Mouse (Mus musculus): ENCODE data around the gene Ift172. TPM values are rescaled to one million over a fixed set of nuclear protein-coding genes. Genes with fewer than 3 reads are reported as not detected.

Ift172 gene
- polyA plus RNA-seq (2016; fragmentation: Nextera tagmentation; extraction: Ambion mirVana) = 50.7 and 56.1 TPM in 2 replicates

DNA sequence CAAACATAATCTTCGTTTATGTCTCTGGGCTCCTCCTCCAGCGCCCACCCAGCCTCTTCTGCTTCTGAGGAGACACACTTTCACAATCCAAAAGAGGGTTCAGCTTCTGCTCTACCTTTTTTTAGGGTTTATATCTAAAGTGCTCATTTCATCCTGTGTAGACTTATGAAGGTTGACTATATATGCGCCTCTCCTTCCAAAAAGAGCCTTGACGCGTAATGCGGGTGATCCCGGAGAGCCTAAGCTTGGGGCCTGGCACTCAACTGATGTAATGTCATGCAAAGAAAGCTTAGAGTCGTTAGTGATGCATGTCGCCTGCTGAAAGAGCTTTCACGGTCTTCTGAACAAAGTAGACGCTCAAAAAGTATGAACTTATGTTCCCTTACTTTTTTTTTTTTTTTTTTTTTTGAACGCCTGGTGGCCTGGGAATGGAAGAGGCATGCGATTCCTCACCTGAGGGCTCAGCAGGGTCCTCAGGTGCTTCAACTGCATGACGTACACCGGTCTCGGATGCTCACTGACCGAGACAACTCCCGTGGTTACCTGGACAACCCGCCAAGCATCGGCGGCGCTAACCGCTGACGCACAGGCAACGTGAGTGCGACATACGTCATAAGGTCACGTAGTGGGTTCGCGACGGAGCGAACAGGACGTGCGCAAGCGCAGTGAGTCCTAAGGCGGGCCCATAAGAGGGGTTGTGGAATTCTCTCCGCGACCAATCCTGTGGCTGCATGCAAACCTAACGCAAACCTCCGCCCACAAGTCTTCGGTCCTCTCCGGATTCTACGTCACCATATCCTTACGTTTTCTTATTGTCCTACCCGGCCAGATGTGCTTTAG is at the start of gene Ift172:
Gene Ift172, minus strand, starts transcription at position 596 of the 840 bp plus-strand sequence.
- H3K4me2 ChIP-seq (replicated peaks) = peak within 1 kb of the TSS; percentile 84
- H3K9ac ChIP-seq (replicated peaks) = peak within 1 kb of the TSS; percentile 59
- no peaks in the 10 kb centered on the region for H3K9me3 ChIP-seq
- peak within 1 kb of the TSS; percentile 51 for H3K4me3 ChIP-seq
- peaks cover 20% of the 10 kb centered on the region for H3K36me3 ChIP-seq
- H3K27me3 ChIP-seq = no peaks in the 10 kb centered on the region
- H3K27ac ChIP-seq (replicated peaks) = peak within 1 kb of the TSS; percentile 81
- peak; percentile 84 for ATAC-seq (ENCODE audit: low FRiP score, low read depth)
- H3K4me1 ChIP-seq = peaks cover 30% of the 10 kb centered on the region
- WGBS = 3% methylated on average over 45 of the region's 45 CpGs

DNA sequence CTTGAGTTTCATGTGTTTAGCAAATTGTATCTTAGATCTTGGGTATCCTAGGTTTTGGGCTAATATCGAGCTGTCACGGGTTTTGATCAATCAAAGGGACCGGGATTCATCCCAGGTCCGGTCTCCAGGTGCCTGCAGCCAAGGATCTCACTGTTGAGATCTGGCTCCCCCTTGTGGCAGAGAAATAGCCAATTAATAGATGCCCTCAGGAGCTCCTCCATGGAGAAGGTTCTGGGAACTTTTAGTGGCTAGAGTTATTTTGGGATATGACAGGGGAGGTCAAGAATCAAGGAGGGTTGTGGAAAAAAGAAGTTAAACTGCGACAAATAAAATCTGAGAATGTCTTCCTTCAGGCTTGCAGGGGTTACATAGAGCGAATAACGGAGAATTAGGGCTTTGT is 37.3 kb upstream of the Ift172 start:
- no peaks in the 10 kb centered on the region for H3K36me3 ChIP-seq
- no peak overlapping the region for H3K4me2 ChIP-seq (replicated peaks)
- H3K9ac ChIP-seq (replicated peaks) = no peak overlapping the region
- H3K4me3 ChIP-seq = no peak overlapping the region
- H3K9me3 ChIP-seq = 0 out of 2 replicates have a peak, but pooled peaks cover 3% of the 10 kb centered on the region
- H3K27me3 ChIP-seq = no peaks in the 10 kb centered on the region
- no peak for ATAC-seq (ENCODE audit: low FRiP score, low read depth)
- WGBS = 30% methylated on average over 7 of the region's 7 CpGs
- H3K4me1 ChIP-seq = no peaks in the 10 kb centered on the region
- no peak overlapping the region for H3K27ac ChIP-seq (replicated peaks)

DNA sequence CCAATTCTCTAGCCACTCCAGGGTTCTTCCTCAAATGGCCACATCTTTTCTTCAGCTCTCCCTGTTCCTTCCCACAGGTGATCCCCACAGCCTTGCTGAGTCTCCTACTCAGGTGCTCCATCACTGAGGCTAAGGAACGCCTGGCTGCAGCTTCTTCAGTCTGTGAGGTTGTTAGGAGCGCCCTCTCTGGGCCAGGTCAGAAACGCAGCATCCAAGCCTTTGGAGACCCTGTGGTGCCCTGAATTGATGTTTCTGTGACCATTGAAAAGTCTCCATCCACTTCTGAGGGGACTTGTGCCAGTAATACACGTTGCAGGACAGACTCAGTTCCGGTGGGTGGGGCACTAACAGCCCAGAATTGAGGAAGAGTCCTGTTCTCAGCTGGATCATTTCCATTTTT is 35.9 kb upstream of the Ift172 start:
- Histone ChIP-seq H3K27ac (replicated peaks) (no peak overlapping the region), H3K27me3 (no peaks in the 10 kb centered on the region), H3K4me1 (no peaks in the 10 kb centered on the region), H3K9ac (replicated peaks) (no peak overlapping the region), H3K9me3 (no peaks in the 10 kb centered on the region), H3K4me3 (no peak overlapping the region), H3K4me2 (replicated peaks) (no peak overlapping the region), H3K36me3 (no peaks in the 10 kb centered on the region)
- 17% methylated on average over 5 of the region's 5 CpGs for WGBS
- ATAC-seq (ENCODE audit: low FRiP score, low read depth) = no peak

DNA sequence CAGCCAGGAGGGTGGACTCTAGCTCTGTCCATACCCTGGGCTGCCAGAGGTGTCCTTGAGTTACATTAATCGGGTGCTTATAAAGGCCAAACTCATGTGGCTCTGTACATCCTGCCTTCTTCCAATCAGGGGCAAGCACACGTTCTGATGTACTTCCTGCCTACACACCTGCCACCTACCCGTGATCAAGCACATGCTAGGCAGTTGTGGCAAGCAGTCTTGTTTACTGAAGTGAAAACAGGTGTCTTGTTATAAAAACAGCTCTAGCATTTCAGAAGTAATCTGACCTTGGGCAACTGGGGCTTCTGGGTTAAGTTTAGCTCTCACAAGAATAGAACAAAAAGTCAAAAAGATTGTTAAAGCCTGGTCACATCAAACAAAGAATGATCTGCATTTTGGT is 33.2 kb upstream of the Ift172 start:
- no peak for ATAC-seq (ENCODE audit: low FRiP score, low read depth)
- 76% methylated on average over 3 of the region's 3 CpGs for WGBS
- Histone ChIP-seq H3K4me1 (no peaks in the 10 kb centered on the region), H3K4me2 (replicated peaks) (no peak overlapping the region), H3K36me3 (no peaks in the 10 kb centered on the region), H3K27ac (replicated peaks) (no peak overlapping the region), H3K9me3 (no peaks in the 10 kb centered on the region), H3K9ac (replicated peaks) (no peak overlapping the region), H3K4me3 (no peak overlapping the region), H3K27me3 (no peaks in the 10 kb centered on the region)

DNA sequence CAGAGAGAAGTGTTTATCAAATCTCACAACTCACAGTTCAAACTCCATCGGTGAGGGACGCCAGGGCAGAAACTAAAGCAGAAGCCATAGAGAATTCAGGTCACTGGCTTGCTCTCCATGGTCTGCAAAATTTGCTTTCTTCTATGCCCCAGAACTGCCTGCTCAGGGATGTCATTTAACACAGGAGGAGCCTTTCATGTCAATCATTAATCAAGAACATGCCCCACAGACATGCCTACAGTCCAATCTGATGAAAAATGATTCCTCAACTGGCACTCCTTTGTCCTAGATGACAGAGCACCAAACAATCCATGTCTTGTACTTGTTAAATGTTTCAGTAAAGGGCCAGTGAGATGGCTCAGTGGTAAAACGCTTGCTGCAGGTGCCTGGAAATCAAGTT is 31.9 kb upstream of the Ift172 start:
- Histone ChIP-seq H3K27ac (replicated peaks) (no peak overlapping the region), H3K4me2 (replicated peaks) (no peak overlapping the region), H3K4me3 (no peak overlapping the region), H3K4me1 (no peaks in the 10 kb centered on the region), H3K9me3 (no peaks in the 10 kb centered on the region), H3K27me3 (no peaks in the 10 kb centered on the region), H3K9ac (replicated peaks) (no peak overlapping the region), H3K36me3 (no peaks in the 10 kb centered on the region)
- WGBS = 94% methylated on average over 3 of the region's 3 CpGs
- no peak for ATAC-seq (ENCODE audit: low FRiP score, low read depth)

DNA sequence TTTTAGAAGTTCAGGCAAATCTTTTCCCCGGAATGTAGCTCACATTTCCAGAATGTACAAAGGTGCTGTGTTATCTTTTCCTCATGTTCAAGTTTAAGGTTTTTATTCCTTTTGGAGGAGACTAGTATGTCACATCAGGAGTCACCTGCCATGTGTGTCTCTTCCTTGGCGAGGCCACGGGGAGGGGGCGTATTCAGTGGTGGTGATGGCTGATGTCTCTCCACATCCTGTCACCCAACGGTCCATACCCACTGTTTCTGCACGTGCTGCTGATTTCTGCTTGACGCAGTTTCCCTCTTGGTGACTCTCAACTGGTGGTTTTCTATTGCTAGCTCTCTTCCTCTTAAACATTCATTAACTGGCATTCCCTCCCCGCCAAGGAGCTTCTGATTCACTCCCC is 21.9 kb upstream of the Ift172 start:
- Histone ChIP-seq H3K27ac (replicated peaks) (no peak overlapping the region), H3K9me3 (no peaks in the 10 kb centered on the region), H3K4me3 (no peak overlapping the region), H3K27me3 (0 out of 2 replicates have a peak, but pooled peaks cover 4% of the 10 kb centered on the region), H3K36me3 (no peaks in the 10 kb centered on the region), H3K9ac (replicated peaks) (no peak overlapping the region), H3K4me2 (replicated peaks) (no peak overlapping the region), H3K4me1 (no peaks in the 10 kb centered on the region)
- 87% methylated on average over 8 of the region's 8 CpGs for WGBS
- ATAC-seq (ENCODE audit: low FRiP score, low read depth) = no peak

DNA sequence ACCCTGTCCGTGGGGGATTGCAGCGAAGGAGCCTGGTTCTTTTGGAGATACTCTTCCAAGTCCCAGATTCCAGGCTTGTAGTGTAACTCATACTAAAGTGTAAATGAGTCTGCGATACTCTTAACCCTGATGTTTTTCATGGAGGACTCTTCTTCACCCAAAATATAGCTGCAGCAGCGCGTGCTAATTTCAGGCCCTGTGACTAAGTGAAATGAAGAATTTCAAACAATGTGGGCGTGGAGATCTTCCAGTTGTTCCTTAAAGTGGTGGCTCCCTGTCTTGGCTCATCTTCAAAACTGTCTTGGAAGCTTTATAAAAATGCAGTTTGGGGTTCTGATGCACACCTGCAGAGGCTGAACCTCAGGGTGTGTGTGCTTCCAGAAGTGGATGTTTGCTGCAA is 12.2 kb upstream of the Ift172 start:
- no peaks in the 10 kb centered on the region for H3K4me1 ChIP-seq
- no peak overlapping the region for H3K4me3 ChIP-seq
- no peaks in the 10 kb centered on the region for H3K27me3 ChIP-seq
- no peak overlapping the region for H3K4me2 ChIP-seq (replicated peaks)
- 91% methylated on average over 6 of the region's 6 CpGs for WGBS
- H3K36me3 ChIP-seq = no peaks in the 10 kb centered on the region
- no peak overlapping the region for H3K9ac ChIP-seq (replicated peaks)
- no peak for ATAC-seq (ENCODE audit: low FRiP score, low read depth)
- H3K9me3 ChIP-seq = no peaks in the 10 kb centered on the region
- no peak overlapping the region for H3K27ac ChIP-seq (replicated peaks)

DNA sequence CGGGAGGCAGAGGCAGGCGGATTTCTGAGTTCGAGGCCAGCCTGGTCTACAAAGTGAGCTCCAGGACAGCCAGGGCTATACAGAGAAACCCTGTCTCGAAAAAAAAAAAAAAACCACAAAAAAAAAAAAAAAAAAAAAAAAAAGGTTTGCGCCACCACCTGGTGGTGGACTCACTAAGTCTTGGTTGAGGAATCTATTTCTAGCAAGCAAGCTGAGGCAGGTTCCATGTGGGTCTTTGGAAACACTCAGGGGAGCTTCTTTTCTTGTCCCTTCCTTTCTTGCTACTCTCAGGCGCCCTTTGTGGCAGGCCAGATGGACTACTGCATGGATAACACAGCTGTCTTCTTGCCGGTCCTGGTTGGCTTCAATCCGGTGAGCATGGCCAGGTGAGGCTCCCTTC is 10.9 kb upstream of the Ift172 start:
- 78% methylated on average over 7 of the region's 8 CpGs for WGBS
- no peak for ATAC-seq (ENCODE audit: low FRiP score, low read depth)

DNA sequence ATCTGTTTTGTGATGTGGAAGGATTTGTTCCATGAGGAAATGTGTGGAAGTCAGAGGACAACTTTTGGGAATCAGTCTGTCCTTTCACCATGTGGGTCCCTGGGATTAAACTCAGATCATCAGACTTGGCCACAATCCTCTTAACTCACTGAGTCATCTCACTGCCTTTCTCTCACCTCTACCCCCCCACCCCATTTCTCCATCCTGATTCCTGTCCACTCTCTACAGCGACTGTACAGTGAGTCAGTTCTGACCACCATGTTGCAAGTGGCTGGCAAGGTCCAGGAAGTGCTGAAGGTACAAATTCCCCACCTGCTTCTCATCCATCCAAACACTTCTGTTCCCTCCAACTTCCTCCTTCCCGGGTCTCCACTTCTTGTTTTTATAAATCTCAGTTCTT is 7.6 kb upstream of the Ift172 start:
- Histone ChIP-seq H3K27me3 (peaks cover 6% of the 10 kb centered on the region; the same call in 1 of the 2 replicates), H3K36me3 (0 out of 2 replicates have a peak, but pooled peaks cover 8% of the 10 kb centered on the region), H3K4me3 (no peak overlapping the region), H3K4me2 (replicated peaks) (no peak overlapping the region), H3K27ac (replicated peaks) (no peak overlapping the region), H3K9me3 (no peaks in the 10 kb centered on the region), H3K4me1 (peaks cover 16% of the 10 kb centered on the region), H3K9ac (replicated peaks) (no peak overlapping the region)
- WGBS = 78% methylated on average over 2 of the region's 2 CpGs
- ATAC-seq (ENCODE audit: low FRiP score, low read depth) = no peak

More for the DNA sequence above, 10.9 kb upstream of the Ift172 start:
- Histone ChIP-seq H3K27ac (replicated peaks) (no peak overlapping the region), H3K9me3 (no peaks in the 10 kb centered on the region), H3K4me2 (replicated peaks) (no peak overlapping the region), H3K9ac (replicated peaks) (no peak overlapping the region), H3K4me1 (no peaks in the 10 kb centered on the region), H3K36me3 (no peaks in the 10 kb centered on the region), H3K27me3 (peaks cover 6% of the 10 kb centered on the region; the same call in 1 of the 2 replicates), H3K4me3 (no peak overlapping the region)

DNA sequence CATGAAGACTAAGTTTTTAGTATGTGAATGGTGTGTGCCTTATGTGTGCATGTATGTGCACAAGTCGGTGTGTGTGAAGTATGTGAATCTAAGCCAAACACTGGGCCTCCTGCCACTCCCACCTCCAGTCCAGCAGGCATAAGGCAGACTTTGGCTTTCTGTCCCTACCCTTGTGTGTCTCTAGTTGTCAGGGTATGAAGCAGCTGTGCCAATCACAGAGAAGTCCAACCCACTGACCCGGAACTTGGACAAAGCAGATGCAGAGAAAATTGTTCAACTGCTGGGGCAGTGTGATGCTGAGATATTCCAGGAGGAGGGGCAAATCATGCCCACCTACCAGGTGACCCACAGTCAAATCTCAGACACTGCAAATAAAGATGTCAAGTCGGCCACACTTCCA is 7.1 kb upstream of the Ift172 start:
- H3K27me3 ChIP-seq = peaks cover 6% of the 10 kb centered on the region; the same call in 1 of the 2 replicates
- no peak overlapping the region for H3K27ac ChIP-seq (replicated peaks)
- ATAC-seq (ENCODE audit: low FRiP score, low read depth) = no peak
- H3K36me3 ChIP-seq = 0 out of 2 replicates have a peak, but pooled peaks cover 8% of the 10 kb centered on the region
- WGBS = 81% methylated on average over 3 of the region's 3 CpGs
- no peak overlapping the region for H3K4me3 ChIP-seq
- H3K9me3 ChIP-seq = no peaks in the 10 kb centered on the region
- H3K4me1 ChIP-seq = peaks cover 16% of the 10 kb centered on the region
- H3K9ac ChIP-seq (replicated peaks) = no peak overlapping the region
- H3K4me2 ChIP-seq (replicated peaks) = no peak overlapping the region

DNA sequence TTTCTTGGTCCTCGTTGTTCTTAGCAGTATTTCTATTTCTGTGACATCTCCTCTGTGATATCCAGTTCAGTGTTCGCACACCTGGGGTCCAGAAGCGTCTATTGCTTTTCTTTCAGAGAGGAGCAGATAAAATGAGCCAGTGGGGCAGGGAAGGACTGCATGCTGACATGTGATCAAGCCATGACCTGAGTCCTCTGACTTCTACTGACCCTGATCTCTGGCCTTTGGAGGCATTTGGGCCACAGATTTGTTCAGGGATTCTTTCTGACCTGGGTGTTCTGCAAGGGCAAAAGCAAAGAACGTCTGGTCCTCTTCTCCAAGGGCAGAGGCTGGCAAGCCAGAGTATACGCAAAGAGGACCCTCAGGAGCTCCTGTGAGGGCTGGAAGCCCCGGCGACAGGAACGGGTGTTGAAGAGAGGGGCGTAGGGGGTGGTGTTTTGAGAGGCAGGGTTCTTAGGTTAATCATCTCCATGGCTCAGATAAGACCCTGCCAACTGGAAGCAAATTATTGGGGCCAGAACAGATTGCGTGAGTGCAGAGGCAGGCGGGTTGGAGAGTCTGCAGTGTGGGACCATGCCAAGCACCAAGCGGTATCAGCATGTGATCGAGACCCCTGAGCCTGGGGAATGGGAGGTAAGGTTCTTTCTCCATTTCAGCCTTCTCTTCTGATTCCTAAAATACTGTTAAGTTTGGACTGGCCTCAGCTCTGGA is 6.3 kb upstream of the Ift172 start, which contains the start of gene Gckr:
Gene Gckr, plus strand, starts transcription at position 397 of the 711 bp plus-strand sequence.
- Histone ChIP-seq H3K27me3 (peaks cover 6% of the 10 kb centered on the region; the same call in 1 of the 2 replicates), H3K4me3 (peak within 1 kb of the TSS; percentile 82; the same call in 1 of the 2 replicates), H3K27ac (replicated peaks) (no peak within 1 kb of the TSS), H3K9ac (replicated peaks) (peak within 1 kb of the TSS; percentile 93; the same call in 1 of the 2 replicates), H3K36me3 (0 out of 2 replicates have a peak, but pooled peaks cover 8% of the 10 kb centered on the region), H3K4me2 (replicated peaks) (peak within 1 kb of the TSS; percentile 87), H3K9me3 (no peaks in the 10 kb centered on the region), H3K4me1 (peaks cover 16% of the 10 kb centered on the region)
- 84% methylated on average over 13 of the region's 13 CpGs for WGBS
- ATAC-seq (ENCODE audit: low FRiP score, low read depth) = no peak
